Mouse (Mus musculus) thymus, adult 2 months (tissue): ENCODE results near the gene Nhlrc2. TPM values are rescaled to one million over a fixed set of nuclear protein-coding genes. Genes with fewer than 3 reads are reported as not detected.
A peak's percentile ranks its signal among the peaks of the same experiment; 100 is the strongest.

ENCODE experiments used
- DNase-seq: peaks from one replicate; pipeline ENCODE4 v3.0.0; 2021
- H3K27ac ChIP-seq: fragments of 200-500 bp; 2 replicates; pipeline ENCODE4 v1.5.1; 2012; ENCODE audit warnings: low read length, control low read depth; ENCODE audit not compliant: control insufficient read depth, insufficient read depth
- H3K27me3 ChIP-seq: fragments of 200-500 bp; 2 replicates; pipeline ENCODE4 v1.6.1; 2012; ENCODE audit warnings: mild to moderate bottlenecking, low read length, moderate library complexity, mixed read lengths; ENCODE audit not compliant: control insufficient read depth, insufficient read depth
- H3K36me3 ChIP-seq: fragments of 200-500 bp; 2 replicates; pipeline ENCODE4 v1.6.1; 2012; ENCODE audit warnings: mild to moderate bottlenecking, low read length, moderate library complexity; ENCODE audit not compliant: control insufficient read depth, insufficient read depth
- H3K4me1 ChIP-seq: fragments of 200-500 bp; replicated peaks from 2 replicates; pipeline ENCODE4 v1.6.1; 2012; ENCODE audit warnings: low read length; ENCODE audit not compliant: control insufficient read depth, insufficient read depth
- H3K4me3 ChIP-seq: fragments of 200-500 bp; 2 replicates; pipeline ENCODE4 v1.5.1; 2012; ENCODE audit warnings: mild to moderate bottlenecking, low read length, control low read depth, moderate library complexity; ENCODE audit not compliant: control insufficient read depth, insufficient read depth
- CTCF ChIP-seq: fragments of 200-500 bp; IDR thresholded peaks from 2 replicates; pipeline ENCODE4 v1.5.1; 2012; ENCODE audit warnings: mild to moderate bottlenecking, control low read depth, low read length, moderate library complexity, borderline replicate concordance; ENCODE audit not compliant: control insufficient read depth, poor library complexity, insufficient read depth; ENCODE audit errors: extremely low read depth
- POLR2A ChIP-seq: fragments of 200-500 bp; IDR thresholded peaks from 2 replicates; pipeline ENCODE4 v1.6.1; 2012; ENCODE audit warnings: mild to moderate bottlenecking, low read length, control low read depth, moderate library complexity; ENCODE audit not compliant: control insufficient read depth, poor library complexity, insufficient read depth; ENCODE audit errors: extremely low read depth
- WGBS: fragments of 180-500 bp; shearing (Covaris S2); methylation state at CpG from one replicate; pipeline ENCODE4 v1.1.7; 2018; 5-methylcytosine and 5-hydroxymethylcytosine counted together
- polyA plus RNA-seq: library from polyadenylated mRNA; depleted of rRNA; stranded (reverse); fragments of >200 nt; gene quantifications from 2 replicates; pipeline ENCODE4 v1.2.3, GENCODE M21; 2012

Gene Nhlrc2
- polyA plus RNA-seq, 1 experiment: 12.6 TPM

DNA sequence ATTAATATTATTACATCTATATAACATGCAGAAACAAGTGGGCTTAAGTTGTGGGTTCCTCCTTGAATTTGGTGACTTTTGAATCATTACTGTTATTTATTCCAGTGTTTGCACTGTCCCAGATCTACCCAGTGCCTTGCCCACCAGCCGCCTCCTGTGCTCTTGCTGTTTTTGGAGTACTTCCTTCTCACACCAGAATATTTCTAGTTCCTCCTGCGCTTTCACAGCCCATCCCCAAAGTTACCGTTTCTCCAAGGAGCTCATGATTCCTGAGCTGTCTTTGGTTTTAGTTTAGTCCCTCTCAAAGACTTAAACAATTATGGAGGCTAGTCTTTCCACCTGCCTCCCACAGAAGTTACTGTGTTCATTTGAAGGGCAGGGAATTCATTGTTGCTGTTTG lies 15.4 kb downstream of the Nhlrc2 start:
- H3K4me1 ChIP-seq: no peaks in the 10 kb centered on the region
- WGBS: 94% methylated on average over 3 of the region's 3 CpGs

DNA sequence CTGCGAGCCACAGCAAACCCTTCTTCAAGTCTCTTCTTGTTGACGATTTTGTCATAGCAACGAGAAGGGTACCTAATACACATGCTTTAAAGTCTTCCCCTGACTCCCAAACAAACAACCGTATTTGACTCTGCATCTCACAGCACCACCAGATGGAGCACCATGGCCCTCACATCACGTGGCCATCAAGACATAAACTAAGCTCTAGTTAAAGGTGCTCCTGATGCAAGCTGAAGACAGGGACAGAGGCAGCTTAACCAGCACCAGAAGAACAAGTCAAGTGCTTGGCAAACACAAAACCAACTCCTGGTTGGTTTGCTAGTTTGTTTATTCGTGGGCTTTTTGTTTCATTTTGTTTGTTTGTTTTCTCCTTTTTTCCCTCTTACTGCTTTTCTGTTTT lies 17.3 kb downstream of the Nhlrc2 start:
- no peak overlapping the region for H3K27ac ChIP-seq
- no peak for TF ChIP-seq POLR2A
- no peak for TF ChIP-seq CTCF
- H3K36me3 ChIP-seq: no peaks in the 10 kb centered on the region
- DNase-seq: no peak
- no peaks in the 10 kb centered on the region for H3K27me3 ChIP-seq
- WGBS: 89% methylated on average over 6 of the region's 6 CpGs
- no peaks in the 10 kb centered on the region for H3K4me1 ChIP-seq
- H3K4me3 ChIP-seq: no peak overlapping the region

More for the DNA sequence above, 15.4 kb downstream of the Nhlrc2 start:
- Histone ChIP-seq H3K36me3 (0 out of 2 replicates have a peak, but pooled peaks cover 3% of the 10 kb centered on the region), H3K4me3 (no peak overlapping the region), H3K27me3 (no peaks in the 10 kb centered on the region), H3K27ac (no peak overlapping the region)
- TF ChIP-seq CTCF: no peak
- TF ChIP-seq POLR2A: no peak
- DNase-seq: no peak

DNA sequence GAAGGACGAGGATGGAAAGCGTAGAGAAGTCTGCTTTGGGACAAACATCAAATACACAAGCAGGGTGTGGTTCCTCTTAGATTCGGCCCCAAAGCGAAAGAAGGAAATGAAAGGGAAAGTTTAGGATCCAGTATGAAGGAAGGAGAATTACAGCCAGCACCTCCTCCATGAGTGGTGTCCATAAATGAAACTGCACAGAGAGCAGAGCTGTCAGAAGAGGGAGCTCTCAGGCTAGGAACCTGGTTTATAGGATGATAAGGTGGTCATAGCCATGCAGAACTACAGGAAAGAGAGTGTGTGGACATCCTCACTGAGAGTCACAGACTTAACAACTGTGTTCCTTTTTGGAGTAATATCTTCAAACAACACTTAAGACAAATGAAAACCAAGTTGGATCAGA lies 18.0 kb downstream of the Nhlrc2 start:
- peak; percentile 26 for DNase-seq
- Histone ChIP-seq H3K4me1 (no peaks in the 10 kb centered on the region), H3K27ac (no peak overlapping the region), H3K4me3 (no peak overlapping the region), H3K27me3 (no peaks in the 10 kb centered on the region), H3K36me3 (no peaks in the 10 kb centered on the region)
- 75% methylated on average over 4 of the region's 4 CpGs for whole genome bisulfite sequencing
- TF ChIP-seq CTCF (no peak), POLR2A (no peak)

DNA sequence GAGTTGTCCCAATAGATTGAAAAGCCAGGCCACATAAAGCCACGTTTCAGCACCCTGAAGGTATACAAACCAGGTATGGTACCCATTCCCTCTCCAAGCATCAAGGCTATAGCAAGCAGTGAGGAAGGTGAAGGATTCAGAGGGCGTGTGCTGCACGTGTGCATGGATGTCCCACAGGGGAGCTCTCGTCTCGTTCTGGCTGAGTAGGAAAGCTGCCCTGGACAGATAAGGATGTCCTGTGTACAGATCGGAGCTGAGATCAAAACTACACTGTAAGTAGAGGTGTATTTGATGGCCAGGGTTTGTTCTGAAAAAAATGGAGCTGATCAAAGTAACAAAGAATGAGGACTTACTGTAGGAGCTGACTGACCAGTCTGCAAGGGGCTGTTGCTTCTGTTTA lies 18.9 kb downstream of the Nhlrc2 start:
- TF ChIP-seq CTCF (no peak), POLR2A (no peak)
- Histone ChIP-seq H3K27me3 (no peaks in the 10 kb centered on the region), H3K4me1 (no peaks in the 10 kb centered on the region), H3K4me3 (no peak overlapping the region), H3K36me3 (0 out of 2 replicates have a peak, but pooled peaks cover 3% of the 10 kb centered on the region), H3K27ac (no peak overlapping the region)
- 94% methylated on average over 6 of the region's 6 CpGs for whole genome bisulfite sequencing
- no peak for DNase-seq

DNA sequence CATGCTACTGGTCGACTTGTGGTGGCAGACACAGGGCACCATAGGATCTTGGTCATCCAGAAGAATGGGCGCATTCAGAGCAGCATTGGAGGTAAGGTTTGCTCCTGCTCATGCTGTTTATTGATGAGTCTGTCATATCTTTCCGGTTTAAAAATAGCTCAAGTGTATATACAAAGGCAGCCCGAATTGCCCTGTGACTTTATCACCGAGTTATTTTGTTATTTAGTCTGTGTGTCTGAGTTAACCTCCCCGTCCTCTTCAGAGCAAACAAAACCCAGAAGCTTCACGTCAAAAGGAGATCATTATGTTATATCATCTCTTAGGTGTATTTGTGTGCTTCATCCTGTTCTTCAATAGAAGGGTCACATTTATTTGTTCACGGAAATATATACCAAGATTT lies 22.7 kb downstream of the Nhlrc2 start:
- DNase-seq: no peak
- Histone ChIP-seq H3K36me3 (0 out of 2 replicates have a peak, but pooled peaks cover 4% of the 10 kb centered on the region), H3K4me1 (no peaks in the 10 kb centered on the region), H3K27me3 (no peaks in the 10 kb centered on the region), H3K27ac (no peak overlapping the region), H3K4me3 (no peak overlapping the region)
- TF ChIP-seq POLR2A: no peak
- TF ChIP-seq CTCF: no peak
- WGBS: 94% methylated on average over 8 of the region's 8 CpGs

DNA sequence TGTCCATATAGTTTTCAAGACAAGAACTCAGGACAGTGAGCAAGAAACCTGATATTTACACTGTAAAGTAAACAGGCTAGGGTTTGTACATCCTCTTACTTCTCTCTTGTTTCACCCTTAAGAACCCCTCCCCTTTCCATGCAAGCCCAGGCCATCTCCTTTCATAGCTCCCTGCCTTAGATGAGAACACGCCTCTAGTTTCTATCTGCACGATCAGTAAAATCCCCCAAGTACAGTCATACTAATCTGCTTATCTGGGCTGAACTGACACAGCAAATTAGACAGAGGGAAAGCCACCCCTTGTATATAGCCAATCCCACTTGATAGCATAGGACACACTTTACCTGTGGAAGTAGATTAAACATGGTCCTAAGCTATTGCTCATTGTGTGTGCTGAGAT lies 23.2 kb downstream of the Nhlrc2 start:
- H3K27me3 ChIP-seq: no peaks in the 10 kb centered on the region
- 89% methylated on average over 2 of the region's 2 CpGs for WGBS
- no peak for TF ChIP-seq POLR2A
- no peak for TF ChIP-seq CTCF
- H3K4me1 ChIP-seq: no peaks in the 10 kb centered on the region
- H3K36me3 ChIP-seq: peaks cover 4% of the 10 kb centered on the region; the same call in 1 of the 2 replicates
- no peak overlapping the region for H3K4me3 ChIP-seq
- no peak for DNase-seq
- no peak overlapping the region for H3K27ac ChIP-seq

DNA sequence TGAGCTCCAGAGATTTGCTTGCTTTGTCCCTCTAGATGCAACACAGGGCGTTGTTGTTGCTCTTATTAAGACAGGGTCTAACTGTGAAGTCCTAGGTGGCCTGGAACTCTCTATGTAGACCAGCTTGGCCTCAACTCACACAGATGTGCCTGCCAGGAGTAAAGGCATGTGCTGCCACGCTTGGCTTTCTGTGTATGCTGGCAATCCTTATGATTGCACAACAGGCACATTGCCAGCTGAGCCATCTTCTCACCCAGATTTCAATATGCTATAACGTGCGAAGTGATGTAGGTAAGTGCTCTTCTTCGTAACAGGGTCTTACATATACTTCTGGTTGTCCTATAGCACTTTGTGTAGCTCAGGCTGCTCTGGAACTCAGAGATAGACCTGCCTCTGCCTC lies 23.9 kb downstream of the Nhlrc2 start:
- DNase-seq: no peak
- Histone ChIP-seq H3K36me3 (peaks cover 4% of the 10 kb centered on the region; the same call in 1 of the 2 replicates), H3K27me3 (no peaks in the 10 kb centered on the region), H3K27ac (no peak overlapping the region), H3K4me3 (no peak overlapping the region), H3K4me1 (no peaks in the 10 kb centered on the region)
- TF ChIP-seq POLR2A (no peak), CTCF (no peak)
- WGBS: 96% methylated on average over 5 of the region's 5 CpGs
